Mouse (Mus musculus) olfactory bulb, adult 2 months (tissue): ENCODE results near the gene Lrrc29. TPM values are rescaled to one million over a fixed set of nuclear protein-coding genes. Genes with fewer than 3 reads are reported as not detected.

Experiments used
- H3K27ac ChIP-seq: fragments of 200-500 bp; 2 replicates; pipeline ENCODE4 v1.5.1; 2012; ENCODE audit warnings: low read depth, low read length; ENCODE audit not compliant: insufficient read depth
- H3K4me1 ChIP-seq: fragments of 200-500 bp; 2 replicates; pipeline ENCODE4 v1.6.1; 2012; ENCODE audit warnings: low read length; ENCODE audit not compliant: control insufficient read depth, insufficient read depth
- H3K4me3 ChIP-seq: fragments of 200-500 bp; 2 replicates; pipeline ENCODE4 v1.5.1; 2012; ENCODE audit warnings: mild to moderate bottlenecking, low read depth, low read length, moderate library complexity; ENCODE audit not compliant: insufficient read depth
- CTCF ChIP-seq: fragments of 200-500 bp; IDR thresholded peaks from 2 replicates; pipeline ENCODE4 v1.5.1; 2012; ENCODE audit warnings: low read depth, mild to moderate bottlenecking, low read length, moderate library complexity; ENCODE audit not compliant: insufficient read depth
- POLR2A ChIP-seq: fragments of 200-500 bp; IDR thresholded peaks from 2 replicates; pipeline ENCODE4 v1.6.1; 2012; ENCODE audit warnings: mild to moderate bottlenecking, low read depth, low read length, moderate library complexity; ENCODE audit not compliant: insufficient read depth
- WGBS: fragments of 180-500 bp; shearing (Covaris S2); methylation state at CpG from one replicate; pipeline ENCODE4 v1.1.7; 2018; 5-methylcytosine and 5-hydroxymethylcytosine counted together
- polyA plus RNA-seq: library from polyadenylated mRNA; stranded (reverse); fragments of >200 nt; gene quantifications from 2 replicates; pipeline ENCODE4 v1.2.4, GENCODE M21; 2012; ENCODE audit warnings: low replicate concordance; ENCODE audit not compliant: missing spikeins, insufficient read depth, insufficient read length

Lrrc29 gene
- not detected in 2 replicates for polyA plus RNA-seq

DNA sequence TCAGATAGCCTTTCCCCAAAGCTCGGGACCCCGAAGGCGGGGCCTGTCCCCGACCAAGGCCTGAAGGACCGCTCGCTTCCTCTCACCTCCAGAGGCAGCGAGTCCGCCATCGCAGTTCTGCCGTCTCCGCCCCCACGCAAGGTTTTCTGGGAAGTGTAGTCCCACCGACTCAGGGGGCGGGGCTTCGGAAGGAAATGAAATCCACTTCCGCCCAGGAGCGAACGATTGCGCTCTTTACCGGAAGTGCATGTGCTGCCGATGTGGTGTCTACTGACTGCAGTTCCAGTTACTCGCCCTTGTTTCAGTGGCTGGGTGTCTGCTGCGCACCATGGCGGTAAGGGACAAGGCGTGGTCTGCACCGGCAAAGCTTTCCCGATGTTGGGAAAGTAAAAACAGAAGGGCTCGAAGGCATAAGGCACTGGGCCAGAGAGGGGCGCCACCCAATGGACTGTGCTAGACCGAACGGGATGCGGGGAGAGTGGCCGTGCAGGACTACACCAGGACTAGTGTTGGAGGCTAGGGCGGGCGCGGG, at the start of gene Lrrc29, which contains the start of gene Tmem208:
TSS of gene Lrrc29 (minus strand) at position 138 of the 532 bp plus-strand sequence.
TSS of gene Tmem208 (plus strand) at position 214 of the 532 bp plus-strand sequence.
- under 1% methylated on average over 36 of the region's 36 CpGs for WGBS
- TF ChIP-seq POLR2A (peak; percentile 79), CTCF (peak; percentile 50)
- H3K27ac ChIP-seq, result peak within 1 kb of the TSS; percentile 57
- H3K4me3 ChIP-seq, result peak within 1 kb of the TSS; percentile 82
- peaks cover 9% of the 10 kb centered on the region for H3K4me1 ChIP-seq

DNA sequence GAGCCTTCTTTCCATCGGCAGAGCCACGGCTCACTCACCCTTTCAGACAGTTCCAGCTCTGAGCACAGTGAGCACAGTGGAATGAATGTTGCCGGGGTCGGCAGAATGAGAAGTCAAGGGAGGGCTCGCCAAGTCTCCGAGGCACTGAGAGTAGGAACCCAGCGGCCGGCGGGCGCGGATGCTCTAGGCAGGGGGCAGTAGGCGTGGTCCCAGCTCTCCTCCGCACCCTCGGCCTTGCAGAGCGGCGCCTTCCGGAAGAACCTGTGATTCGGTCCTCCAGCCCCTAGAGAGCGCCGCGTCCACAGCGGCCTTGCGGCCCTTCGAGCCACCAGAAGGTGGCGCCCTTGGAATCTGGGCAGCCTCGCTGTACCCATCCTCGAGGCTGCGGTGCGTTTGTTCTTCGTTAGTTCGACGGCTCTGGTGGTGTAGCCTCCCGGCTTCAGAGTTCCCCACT, 48.5 kb upstream of the Lrrc29 start:
- peaks cover 11% of the 10 kb centered on the region for H3K4me1 ChIP-seq
- H3K27ac ChIP-seq, result no peak overlapping the region
- TF ChIP-seq CTCF (peak; percentile 60; the same call in 1 of the 2 replicates), POLR2A (no peak)
- peak overlapping the region; percentile 25 for H3K4me3 ChIP-seq
- 30% methylated on average over 33 of the region's 33 CpGs for WGBS

DNA sequence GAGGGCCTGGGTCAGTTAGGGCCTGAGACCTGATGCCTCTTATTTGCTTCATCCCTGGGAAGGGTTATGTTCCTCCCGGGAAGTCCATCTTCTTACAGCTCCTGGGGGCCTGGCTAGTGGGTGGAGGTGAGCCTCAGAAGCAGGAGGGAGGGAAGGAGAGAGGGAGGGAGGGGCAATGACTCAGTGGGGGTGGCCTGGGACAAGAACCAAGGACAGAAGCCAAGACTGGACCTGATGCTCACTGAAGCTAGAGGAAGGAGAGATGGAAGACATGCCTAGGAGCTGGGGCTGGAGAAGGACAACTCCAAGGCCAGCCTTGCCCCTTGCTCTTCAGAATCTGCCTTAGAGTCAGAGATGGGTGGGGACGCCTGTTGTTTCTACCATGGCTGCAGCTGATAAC, 47.0 kb upstream of the Lrrc29 start, which contains the start of gene Plekhg4:
TSS of gene Plekhg4 (plus strand) at position 243 of the 400 bp plus-strand sequence.
- Histone ChIP-seq H3K27ac (no peak within 1 kb of the TSS), H3K4me3 (no peak within 1 kb of the TSS), H3K4me1 (peaks cover 7% of the 10 kb centered on the region)
- WGBS, result 81% methylated on average over 2 of the region's 2 CpGs
- TF ChIP-seq CTCF, result no peak
- TF ChIP-seq POLR2A, result no peak

DNA sequence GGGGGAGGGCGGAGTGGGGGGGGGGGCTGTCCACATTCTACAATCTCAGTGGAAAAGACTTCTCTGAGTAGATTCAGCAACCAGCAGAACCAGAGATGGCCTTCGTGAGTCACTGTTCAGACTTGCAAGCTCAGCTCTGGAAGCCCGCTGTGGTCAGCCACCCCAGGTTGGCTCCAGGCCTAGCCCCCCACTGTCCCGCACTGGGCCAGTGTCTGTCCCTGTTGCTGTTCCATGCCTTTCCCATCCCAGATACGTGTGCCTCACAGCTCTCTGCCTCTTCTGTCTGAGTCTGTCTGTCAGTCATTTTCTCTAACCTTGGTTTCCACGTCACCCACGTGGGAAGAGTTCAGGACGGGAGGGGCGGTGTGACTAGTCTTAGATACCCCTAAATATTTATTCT, 46.4 kb upstream of the Lrrc29 start:
- 81% methylated on average over 9 of the region's 9 CpGs for WGBS
- Histone ChIP-seq H3K4me1 (peaks cover 7% of the 10 kb centered on the region), H3K27ac (no peak overlapping the region), H3K4me3 (no peak overlapping the region)
- TF ChIP-seq POLR2A, result no peak
- no peak for TF ChIP-seq CTCF

DNA sequence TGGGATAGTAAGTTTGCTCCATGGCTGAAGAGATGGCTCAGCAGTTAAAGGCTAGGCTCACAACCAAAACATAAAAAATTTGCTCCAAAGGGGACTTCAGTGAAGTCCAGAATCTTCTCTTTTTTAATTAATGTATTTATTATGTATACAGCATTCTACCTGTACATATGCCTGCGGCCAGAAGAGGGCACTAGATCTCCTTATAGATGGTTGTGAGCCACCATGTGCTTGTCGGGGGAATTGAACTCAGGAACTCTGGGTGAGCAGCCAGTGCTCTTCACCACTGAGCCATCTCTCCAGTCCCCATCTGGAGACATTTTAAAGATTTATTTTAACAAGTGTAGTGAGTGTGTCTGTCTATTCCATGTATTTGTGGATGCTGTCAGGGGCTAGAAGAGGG, 41.0 kb upstream of the Lrrc29 start:
- H3K4me1 ChIP-seq, result 0 out of 2 replicates have a peak, but pooled peaks cover 2% of the 10 kb centered on the region
- 73% methylated on average over 2 of the region's 2 CpGs for whole genome bisulfite sequencing
- no peak overlapping the region for H3K4me3 ChIP-seq
- no peak overlapping the region for H3K27ac ChIP-seq
- no peak for TF ChIP-seq CTCF
- no peak for TF ChIP-seq POLR2A

DNA sequence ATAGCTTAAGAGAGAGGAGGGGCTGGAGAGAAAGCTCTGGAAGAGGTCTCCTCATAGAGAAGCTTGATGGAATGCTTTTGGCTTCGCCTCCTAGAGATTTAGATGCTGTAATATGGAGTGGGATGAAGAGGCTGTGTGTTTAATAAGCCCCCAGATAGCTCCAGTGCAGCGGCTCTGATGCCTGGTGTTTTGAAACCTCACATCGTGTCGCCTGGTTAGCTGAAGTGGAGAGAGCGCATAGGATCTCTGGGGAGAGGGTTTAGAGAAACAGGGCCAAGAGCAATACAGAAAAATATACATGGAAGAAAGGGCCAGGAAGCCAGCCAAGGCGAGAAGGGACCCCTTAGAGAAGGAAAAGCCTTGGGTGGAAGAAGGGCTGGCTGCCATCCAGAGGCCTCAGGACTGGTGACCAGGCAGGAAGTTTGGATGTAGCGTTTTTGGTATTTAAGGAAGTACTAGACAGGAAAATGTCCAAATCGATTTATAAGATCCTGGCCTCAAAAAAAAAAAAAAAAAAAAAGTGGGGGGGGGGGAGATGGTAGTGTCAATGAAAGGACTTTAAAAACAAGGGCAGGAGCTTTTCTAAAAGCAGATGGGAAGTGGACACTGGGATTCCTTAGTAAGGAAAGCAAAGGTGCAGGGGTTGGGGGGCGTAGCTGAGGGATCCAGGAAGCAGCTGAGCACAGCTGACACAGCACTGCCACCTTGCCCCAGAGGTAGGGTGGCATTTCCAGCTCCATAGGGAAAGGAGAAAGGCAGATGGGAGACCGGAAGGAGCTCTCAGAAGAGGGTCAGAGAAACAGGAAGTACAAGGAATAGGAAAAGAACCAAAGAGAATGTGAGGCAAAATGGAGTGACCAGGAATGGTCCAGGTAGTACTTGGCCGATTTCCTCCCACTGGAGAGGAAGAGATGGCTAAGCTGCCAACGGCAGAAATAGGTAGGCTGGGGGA, 35.9 kb upstream of the Lrrc29 start:
- no peak overlapping the region for H3K27ac ChIP-seq
- H3K4me3 ChIP-seq, result no peak overlapping the region
- WGBS, result 66% methylated on average over 12 of the region's 12 CpGs
- H3K4me1 ChIP-seq, result 0 out of 2 replicates have a peak, but pooled peaks cover 2% of the 10 kb centered on the region
- TF ChIP-seq POLR2A (no peak), CTCF (no peak)

DNA sequence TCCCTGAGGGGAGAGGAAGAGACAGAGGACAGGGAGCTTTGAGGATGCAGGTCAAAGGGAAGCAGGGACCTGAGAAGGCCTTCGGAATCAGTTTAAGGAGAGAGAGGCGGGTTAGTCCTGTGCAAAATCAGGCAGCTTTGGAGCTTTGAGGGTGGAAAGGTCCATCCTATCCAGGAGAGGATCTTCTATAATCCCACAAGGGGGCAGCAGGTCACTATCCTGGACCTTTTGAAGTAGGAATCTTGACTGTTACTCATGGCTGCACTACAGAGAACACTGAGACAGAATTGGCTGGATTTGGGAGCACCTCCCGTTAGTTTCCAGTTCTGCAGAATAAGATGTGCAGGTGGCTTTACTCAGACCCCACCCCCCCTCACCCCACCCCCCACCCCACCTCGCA, 33.6 kb upstream of the Lrrc29 start:
- H3K4me1 ChIP-seq, result 0 out of 2 replicates have a peak, but pooled peaks cover 2% of the 10 kb centered on the region
- TF ChIP-seq CTCF (no peak), POLR2A (no peak)
- 51% methylated on average over 4 of the region's 4 CpGs for WGBS
- H3K4me3 ChIP-seq, result no peak overlapping the region
- H3K27ac ChIP-seq, result no peak overlapping the region

DNA sequence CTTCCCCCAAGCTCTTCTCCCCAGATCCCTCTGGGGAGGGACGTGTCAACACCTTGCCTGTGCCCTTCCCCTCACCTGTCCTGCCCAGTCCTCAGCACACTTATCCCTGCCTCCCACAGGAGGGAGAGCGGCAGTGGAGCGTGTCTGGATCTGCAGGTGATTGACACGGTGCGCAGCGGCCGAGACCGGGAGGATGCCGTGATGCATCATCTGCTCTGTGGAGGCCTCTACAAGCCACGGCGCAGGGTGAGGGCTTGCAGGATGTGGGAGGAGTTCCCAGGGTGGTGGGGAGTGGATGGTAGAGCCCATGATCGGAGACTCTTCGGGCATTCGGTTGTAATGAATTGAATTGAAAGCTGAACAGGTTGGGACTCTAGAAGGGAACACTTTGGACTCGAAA, 33.1 kb upstream of the Lrrc29 start:
- no peak overlapping the region for H3K4me3 ChIP-seq
- TF ChIP-seq POLR2A (no peak), CTCF (no peak)
- 0 out of 2 replicates have a peak, but pooled peaks cover 2% of the 10 kb centered on the region for H3K4me1 ChIP-seq
- WGBS, result 89% methylated on average over 15 of the region's 15 CpGs
- H3K27ac ChIP-seq, result no peak overlapping the region

DNA sequence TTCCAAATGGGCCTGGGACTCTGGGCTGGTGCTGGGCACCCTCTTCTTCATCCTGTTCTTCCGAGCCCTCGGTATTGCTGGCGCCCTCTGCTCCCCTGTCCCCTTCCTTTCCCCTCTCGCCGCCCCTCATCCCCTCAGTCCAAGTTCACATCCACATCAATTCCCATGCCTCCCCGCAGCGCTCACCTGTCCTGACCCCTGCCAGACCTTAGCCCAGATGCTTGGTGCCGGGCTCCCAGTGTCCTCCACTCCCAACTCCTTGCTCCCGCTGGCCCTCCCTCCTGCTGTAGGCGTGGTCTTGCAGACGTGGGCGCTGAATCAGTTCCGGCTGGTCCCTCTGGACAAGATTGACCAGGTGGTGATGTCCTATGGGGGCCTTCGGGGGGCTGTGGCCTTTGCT, 30.6 kb upstream of the Lrrc29 start:
- H3K27ac ChIP-seq, result no peak overlapping the region
- 92% methylated on average over 14 of the region's 14 CpGs for WGBS
- TF ChIP-seq CTCF (no peak), POLR2A (no peak)
- peaks cover 7% of the 10 kb centered on the region; the same call in 1 of the 2 replicates for H3K4me1 ChIP-seq
- H3K4me3 ChIP-seq, result no peak overlapping the region
